Mouse (Mus musculus): Measurements from ENCODE around the gene Fmr1.
A peak's percentile ranks its signal among the peaks of the same experiment; 100 is the strongest.
"Not testable (repeated sequence)": the region's sequence is repeated elsewhere in the genome, so short reads cannot be mapped to it uniquely, and the experiment has no call there.

The Fmr1 gene

GRCm38 (mm10) chrX:68678333-68678740 lies at the start of gene Fmr1:
Gene Fmr1, plus strand, starts transcription at chrX:68678541.
- peak; percentile 90 for DNase-seq (ENCODE audit: low read depth, low spot score)

DNA sequence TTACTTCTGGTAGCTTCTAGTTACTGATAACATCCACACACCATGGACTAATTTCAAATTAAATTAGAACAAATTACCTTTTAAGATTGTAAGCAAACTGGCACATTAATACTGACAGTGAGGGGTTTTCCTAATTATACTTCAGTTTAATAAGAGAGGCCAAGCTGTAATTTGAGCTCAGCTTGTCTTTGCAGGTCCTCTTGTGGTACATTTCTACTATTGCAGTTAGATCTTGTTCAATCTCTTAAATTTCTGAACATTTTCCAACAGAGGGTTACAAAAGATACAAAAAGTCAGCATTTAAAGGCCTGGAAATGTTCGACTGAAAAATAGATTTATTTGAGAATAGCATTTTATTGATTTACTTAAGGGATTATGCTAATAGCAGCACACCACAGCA lies 36.7 kb upstream of the Fmr1 start:
- DNase-seq (ENCODE audit: low read depth, low spot score): no peak

GRCm38 (mm10) chrX:68645154-68645919 lies 33.0 kb upstream of the Fmr1 start:
- DNase-seq (ENCODE audit: low read depth, low spot score): no peak

GRCm38 (mm10) chrX:68677508-68677907 lies 833 bp upstream of the Fmr1 start:
- DNase-seq (ENCODE audit: low read depth, low spot score): no peak

- peak; percentile 21 for DNase-seq (ENCODE audit: low read depth, low spot score)
Measured at GRCm38 (mm10) chrX:68678815-68679486, 610 bp downstream of the Fmr1 start.

DNA sequence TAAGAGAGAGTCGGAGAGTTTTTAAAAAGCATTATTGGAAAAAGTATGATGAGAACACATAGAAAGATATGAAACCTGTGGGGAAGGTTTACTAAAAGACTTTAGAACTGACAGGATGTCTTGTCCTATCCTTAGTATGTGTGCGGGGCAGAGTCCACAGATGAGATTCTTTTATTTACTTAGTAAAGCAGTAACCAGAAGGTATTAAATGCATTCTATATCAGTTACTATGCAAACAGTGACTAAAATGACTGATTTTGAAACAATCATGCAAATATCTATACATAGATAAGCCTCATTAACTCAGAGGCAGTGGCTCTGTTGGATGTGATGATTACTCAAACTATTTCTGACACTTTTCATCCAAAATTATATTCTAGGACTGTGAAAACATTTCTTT lies 6.4 kb downstream of the Fmr1 start:
- DNase-seq (ENCODE audit: low read depth, low spot score): no peak

- not testable (repeated sequence) for DNase-seq (ENCODE audit: low read depth, low spot score)
Measured at GRCm38 (mm10) chrX:68691936-68692335, 13.6 kb downstream of the Fmr1 start.

GRCm38 (mm10) chrX:68736902-68737301 lies 58.6 kb downstream of the Fmr1 start:
- DNase-seq (ENCODE audit: low read depth, low spot score): no peak

DNA sequence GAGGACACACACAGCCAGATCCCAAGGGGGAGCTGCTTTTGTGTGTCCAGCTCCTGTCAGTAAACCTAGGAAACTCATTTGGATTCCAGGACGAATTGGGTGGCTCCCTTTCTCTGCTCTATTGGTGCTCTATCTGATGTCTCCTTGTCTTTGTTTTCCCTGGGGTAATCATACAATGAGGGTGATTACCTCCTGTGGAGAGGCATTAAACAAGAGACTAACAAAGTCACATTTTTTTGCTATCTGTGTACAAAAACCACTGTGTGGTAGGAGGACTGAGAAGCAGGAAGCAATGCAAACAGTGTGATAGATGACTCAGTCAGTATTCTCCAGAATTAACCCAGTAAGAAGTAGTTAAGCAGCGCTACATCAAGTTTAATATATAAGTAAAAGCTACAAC lies 61.7 kb downstream of the Fmr1 start:
- DNase-seq (ENCODE audit: low read depth, low spot score): no peak

DNA sequence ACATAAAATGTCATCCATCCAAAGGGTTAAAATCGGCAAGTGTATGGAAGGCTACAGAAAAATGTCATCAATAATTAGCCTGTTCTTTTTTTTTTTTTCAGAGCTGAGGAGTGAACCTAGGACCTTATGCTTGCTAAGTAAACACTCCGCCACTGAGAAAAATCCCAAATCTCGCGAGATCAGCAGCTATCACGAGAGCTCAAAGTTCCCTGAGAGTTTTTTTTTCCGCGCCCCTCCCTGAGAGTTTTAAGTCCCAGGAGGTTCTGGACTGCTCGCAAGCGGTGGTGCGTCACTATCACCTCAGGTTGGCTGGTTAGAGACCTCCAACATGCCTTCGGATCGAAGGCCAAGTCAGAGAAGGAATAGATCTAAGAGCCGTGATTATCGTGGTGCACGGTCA lies 83.3 kb downstream of the Fmr1 start, which contains the start of gene Fmr1nb:
TSS of gene Fmr1nb (plus strand) at position 234 of the 400 bp plus-strand sequence.
- no peak for DNase-seq (ENCODE audit: low read depth, low spot score)

Measured in retina, postnatal 7 days (tissue).